Mouse (Mus musculus): ENCODE results near the gene Tarbp1. TPM values are rescaled to one million over a fixed set of nuclear protein-coding genes. Genes with fewer than 3 reads are reported as not detected.
A peak's percentile ranks its signal among the peaks of the same experiment; 100 is the strongest.
"Not testable (repeated sequence)": the region's sequence is repeated elsewhere in the genome, so short reads cannot be mapped to it uniquely, and the experiment has no call there.

Tarbp1 gene
- total RNA-seq, 2 experiments from 2014 or later: 5.6 to 5.7 TPM

DNA sequence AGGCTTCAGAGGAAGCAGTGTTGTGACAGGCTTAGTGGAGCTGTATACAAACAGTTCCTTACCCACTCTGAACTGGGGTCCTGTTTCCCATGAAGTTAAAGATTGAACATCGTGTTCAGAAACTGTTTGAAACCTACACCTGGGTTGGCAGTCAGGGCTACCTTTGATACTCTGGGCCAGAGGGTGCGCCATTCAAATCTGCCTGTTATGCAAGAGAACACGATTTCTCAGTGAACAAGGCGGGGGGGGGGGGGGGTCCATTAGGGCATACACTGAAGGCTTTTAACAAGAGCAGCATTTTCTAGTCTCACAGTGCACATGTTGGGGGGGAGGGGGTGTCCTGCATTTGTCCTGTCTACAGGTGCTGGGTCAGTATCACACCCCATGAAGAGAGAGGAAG is 50.7 kb downstream of the Tarbp1 start:
- DNase-seq: no peak
- intact Hi-C loops (cut with DNase I): no loop called here

DNA sequence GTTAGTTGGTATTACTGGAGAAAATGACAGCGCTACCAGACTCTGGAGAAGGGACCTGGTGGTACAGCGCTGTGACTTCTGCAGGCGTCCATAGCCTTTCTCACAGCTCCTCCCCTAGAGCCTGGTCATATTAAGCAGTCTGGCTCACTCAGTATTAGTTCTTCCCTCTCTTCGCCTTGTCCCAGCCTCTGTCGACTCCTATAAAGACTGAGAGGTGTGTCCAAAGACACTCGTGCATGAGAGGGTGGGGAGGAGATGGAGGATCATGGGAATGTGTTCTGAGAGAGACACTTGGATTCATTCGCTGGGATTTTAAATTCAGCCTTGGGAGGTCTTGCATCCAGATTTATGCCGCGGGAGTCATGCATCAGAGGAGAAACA is 52.0 kb downstream of the Tarbp1 start:
- no peak for DNase-seq
- intact Hi-C loops (cut with DNase I): no loop called here

DNA sequence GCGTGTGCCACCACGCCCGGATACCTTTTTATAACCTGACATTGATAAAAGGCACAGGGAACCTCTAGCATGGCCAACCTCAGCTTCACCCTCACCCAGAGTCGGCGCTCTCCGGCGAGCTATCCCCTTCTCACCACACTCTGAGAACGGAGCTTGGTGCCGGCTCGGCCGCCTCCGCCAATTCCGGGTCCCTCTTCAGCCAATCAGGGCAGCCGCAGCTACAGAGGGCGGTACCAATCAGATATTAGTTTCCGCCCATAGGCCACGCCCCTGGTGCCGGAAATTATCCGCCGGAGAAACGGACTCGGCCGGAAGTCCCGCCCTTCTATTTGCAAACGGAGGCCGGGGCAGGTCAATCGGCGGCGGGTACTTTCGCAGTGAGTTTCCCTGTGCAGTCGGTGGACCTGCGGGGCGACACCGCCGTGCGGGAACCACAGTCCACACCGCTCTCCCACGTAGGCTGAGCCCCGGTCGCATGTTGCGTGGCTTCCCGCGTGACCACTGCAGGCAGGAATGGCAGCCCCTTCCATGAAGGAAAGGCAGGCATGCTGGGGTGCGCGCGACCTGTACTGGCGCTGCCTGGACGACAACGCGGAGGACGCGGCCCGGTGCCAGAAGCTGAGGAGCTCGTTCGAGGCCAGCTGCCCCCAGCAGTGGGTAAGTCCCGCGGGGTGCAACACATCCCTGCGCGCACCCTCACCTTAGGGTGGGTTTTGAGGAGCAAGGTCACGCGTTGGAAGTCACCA is 52.5 kb downstream of the Tarbp1 start, which contains the start of gene Coa6:
Coa6 (plus strand) TSS at position 342 of the 746 bp plus-strand sequence.
- DNase-seq: peak; percentile 97 to 99
- intact Hi-C loops (cut with DNase I): no loop called here

DNA sequence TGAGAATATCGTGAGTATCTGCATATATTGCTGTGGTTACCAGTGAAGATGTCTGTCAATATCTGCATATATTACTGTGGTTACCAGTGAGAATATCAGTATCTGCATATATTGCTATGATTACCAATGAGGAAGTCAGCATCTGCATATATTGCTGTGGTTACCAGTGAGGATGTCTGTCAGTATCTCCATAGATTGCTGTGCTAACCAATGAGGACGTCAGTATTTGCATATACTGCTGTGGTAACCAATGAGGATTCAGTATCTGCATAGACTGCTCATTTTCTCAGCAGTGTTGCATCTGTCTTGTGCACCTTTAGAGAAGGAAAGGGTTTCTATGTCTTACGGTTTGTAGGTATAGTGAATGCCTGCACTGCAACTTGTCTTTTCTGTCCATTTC is 54.0 kb downstream of the Tarbp1 start:
- no peak for DNase-seq
- intact Hi-C loops (cut with DNase I): no loop called here

DNA sequence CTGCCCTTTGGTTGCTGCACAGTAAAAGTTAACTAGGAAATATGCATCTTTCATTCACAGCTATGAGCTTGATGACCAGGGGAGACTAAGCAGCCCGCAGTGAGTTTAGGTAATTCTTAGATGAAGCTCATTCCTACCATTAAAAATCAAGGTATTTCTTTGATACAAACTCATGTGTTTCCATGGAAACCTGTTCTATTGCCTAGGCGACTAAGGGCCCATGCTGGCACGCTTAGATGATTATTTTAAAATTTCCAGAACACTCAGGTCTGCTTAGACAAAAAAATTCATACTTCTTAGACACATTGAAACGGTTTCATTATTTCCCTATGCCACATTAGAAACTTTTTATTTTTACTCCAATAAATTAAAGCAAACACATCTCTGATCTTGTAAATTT is 69.8 kb downstream of the Tarbp1 start:
- intact Hi-C loops (cut with DNase I): no loop called here

DNA sequence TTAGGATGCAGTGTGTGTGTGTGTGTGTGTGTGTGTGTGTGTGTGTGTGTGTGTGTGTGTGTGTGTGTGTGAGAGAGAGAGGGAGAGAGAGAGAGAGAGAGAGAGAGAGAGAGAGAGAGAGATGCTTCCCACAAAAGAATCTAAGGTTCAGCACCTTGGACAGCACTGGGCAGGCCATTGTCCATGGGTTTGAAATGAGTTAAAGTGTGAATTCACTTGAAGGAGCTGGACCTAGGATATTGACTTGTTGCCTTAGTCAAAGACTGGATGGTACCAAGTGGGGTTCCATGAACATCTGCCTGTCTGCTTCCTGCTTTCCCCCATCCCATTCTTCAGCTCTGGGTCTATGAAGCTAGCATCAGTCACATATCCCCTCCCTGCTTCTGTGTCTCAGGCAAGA is 70.3 kb downstream of the Tarbp1 start:
- intact Hi-C loops (cut with DNase I): not testable (repeated sequence)
- peak in 1 of 2 experiments; percentile 7 for DNase-seq

More for the DNA sequence above, 69.8 kb downstream of the Tarbp1 start:
- no peak for DNase-seq

DNA sequence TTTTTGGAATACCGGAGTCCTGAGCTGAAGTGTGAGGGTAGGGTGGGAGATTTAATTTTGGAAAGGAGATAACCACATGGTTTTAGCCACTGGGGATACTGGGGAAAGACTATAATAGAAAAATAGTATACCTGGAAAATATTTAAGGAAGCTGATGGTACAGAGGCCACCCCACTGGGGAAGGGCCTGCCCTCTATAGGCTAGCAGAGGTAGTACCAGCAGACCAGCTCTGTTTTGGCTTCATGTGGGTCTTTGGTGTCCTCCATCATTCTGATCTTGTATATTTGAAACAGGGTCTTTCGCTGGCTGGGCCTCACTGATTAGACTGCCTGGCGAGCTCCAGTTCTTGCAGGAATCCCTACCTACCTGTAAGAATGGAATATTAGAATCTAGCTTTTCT is 76.5 kb downstream of the Tarbp1 start:
- intact Hi-C loops (cut with DNase I): no loop called here
- DNase-seq: peak in 1 of 2 experiments; percentile 7

DNA sequence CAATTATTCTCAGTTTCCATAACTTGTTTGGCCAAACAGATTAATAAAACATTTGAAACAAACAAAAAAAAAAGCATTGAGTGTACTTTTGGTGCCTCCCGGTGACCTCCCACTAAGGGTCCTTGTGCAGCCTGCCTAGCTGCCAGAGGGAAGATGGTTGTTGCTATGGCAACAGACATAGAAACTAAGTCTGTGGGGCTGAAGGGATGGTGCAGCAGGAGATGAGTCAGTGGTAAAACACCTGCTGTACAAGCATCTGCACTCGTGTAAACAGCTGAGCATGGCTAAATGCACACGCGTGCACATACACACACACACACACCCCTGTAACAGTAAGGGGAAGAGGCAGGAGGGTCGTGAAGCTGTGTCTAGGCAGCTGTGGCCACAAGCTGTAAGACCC is 78.9 kb downstream of the Tarbp1 start:
- intact Hi-C loops (cut with DNase I): no loop called here
- DNase-seq: no peak

DNA sequence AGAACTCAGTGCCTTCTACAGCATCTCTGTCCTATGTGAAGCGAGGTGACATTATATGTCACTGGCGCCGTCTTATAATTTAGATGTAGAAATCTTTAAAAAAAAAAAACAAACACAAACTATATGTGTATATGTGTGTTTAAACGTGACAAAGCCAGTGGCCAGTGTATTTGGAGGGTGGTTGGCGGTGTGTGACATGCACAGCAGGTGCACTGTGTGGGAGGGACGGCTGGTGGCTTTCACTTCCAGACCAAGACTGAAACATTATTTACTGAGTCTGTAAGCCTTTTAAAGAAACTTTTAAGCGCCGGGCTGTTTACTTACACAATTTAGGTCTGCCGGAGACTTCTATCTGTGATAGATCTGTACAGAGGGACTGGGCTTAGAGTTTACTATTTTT is 79.5 kb downstream of the Tarbp1 start:
- DNase-seq: no peak
- intact Hi-C loops (cut with DNase I): no loop called here

DNA sequence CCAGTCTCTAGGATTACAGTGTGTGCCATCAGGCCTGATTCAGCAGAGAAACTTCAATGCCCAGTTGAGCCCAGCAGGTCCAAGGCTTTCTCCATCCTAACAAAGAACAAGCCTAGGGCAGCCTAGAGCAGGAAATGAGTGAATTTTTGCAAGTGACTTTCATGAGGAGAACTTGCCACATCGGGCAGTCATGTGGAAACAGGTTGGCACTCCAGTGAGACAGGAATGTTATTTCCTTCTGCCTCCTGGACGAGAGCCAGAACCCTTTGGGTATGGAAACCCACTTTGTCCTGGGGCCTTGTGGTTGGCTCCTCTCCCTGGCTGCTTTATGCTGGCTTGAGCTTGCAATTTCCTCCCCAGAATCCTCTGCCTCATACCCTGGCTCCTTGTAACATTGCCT is 83.3 kb downstream of the Tarbp1 start:
- intact Hi-C loops (cut with DNase I): no loop called here
- DNase-seq: no peak

DNA sequence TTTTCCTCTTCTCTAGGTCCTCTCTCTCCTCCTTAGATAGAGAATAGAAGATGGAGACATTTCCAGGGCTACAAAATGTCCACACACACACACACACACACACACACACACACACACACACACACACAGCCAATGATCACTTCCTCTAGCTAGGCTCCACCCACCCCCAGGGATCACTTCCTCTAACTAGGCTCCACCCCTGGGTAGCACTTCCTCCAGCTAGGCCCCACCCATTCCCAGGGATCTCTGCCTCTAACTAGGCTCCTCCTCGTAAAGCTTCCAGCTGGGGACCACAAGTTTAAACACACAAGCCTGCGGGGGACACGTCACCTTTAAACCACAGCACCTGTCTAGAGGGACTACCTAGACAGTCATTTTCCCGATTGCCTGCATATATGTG is 87.3 kb downstream of the Tarbp1 start:
- no peak for DNase-seq

DNA sequence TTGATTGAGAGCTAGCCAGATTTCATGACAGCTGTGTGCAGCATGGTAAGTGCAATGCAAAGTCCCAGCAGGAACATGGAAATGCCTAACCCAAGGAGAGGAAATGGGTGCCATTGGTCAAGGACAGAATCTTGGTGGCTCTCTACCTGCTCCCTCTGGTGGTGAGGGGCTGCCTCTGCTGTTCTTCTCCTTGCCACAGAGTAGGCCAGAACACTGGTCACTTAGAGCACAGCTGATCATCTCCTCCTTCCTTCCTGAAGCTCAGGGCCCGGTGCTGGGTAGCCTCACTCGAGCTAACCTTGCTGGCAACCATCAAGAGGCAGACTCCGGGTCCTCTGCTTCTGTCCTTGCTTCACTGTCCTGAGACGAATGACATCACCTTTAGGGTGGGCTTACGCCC is 92.1 kb downstream of the Tarbp1 start:
- intact Hi-C loops (cut with DNase I): loop anchor here (5.0 kb wide), 1 partner anchor 125 kb away; no protein-coding TSS in a partner anchor
- peak in 1 of 2 experiments; percentile 1 for DNase-seq

More for the DNA sequence above, 87.3 kb downstream of the Tarbp1 start:
- intact Hi-C loops (cut with DNase I): no loop called here

DNA sequence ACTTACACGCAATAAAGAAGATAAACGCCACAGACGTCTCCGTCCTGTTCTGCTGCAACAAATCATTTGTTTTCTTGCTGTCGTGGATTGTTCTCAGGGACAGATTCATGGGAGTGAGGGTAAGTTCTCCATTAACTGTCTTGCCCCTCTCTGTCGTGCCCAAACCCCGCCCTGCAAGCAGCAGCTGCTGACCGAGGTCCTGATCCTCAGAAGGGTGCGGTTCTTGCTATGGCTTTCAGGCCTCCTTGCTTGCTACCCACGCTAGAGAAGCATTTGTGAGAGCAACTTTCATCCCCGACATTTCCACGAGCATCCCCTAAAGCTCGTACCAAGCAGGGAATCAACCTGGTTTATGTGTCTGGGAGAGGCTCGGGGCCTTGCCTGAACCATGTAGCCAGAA is 92.6 kb downstream of the Tarbp1 start:
- peak in 1 of 2 experiments; percentile 8 for DNase-seq
- intact Hi-C loops (cut with DNase I): loop anchor here (5.0 kb wide), 1 partner anchor 125 kb away; no protein-coding TSS in a partner anchor

DNA sequence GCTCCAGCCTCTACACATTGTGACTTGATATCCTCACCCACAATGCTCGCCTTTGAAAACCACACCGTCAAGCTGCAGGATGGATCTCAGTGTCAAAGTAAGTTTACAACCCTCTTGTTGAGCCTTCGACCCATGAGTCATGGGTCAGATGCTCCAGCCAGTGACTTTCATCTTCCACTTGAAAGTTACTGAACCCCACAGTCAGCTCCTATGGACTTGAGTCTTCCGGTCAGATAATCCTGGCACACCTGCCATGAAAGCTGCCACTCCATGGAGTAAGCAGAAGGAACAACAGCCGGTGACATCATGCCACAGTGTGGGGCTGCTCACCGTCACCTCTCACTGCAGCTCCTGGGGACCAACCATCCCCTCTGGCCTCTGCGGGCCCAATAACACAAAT is 93.6 kb downstream of the Tarbp1 start:
- no peak for DNase-seq
- intact Hi-C loops (cut with DNase I): loop anchor here (5.0 kb wide), 1 partner anchor 124 kb away; no protein-coding TSS in a partner anchor

DNA sequence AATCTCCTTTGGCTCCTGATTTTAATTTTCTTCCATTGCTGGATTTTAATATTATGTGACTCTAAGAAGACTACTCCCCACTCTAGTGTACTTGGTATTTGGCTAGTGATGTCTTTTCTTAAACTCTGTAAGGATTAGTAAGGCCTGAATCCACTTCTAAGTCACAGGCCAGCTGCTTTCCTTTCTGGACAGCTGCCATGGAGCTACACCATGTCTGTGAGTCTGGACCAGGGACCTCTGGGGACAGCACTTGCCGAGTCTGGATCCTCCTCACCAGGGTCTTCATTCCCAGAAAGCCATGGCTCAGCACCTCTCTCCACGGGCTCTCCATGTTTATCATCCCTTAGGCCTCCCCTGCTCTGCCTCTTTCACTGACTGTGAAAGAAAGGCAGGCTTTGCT is 94.7 kb downstream of the Tarbp1 start:
- intact Hi-C loops (cut with DNase I): loop anchor here (5.0 kb wide), 1 partner anchor 123 kb away; no protein-coding TSS in a partner anchor
- peak in 1 of 2 experiments; percentile 1 for DNase-seq

DNA sequence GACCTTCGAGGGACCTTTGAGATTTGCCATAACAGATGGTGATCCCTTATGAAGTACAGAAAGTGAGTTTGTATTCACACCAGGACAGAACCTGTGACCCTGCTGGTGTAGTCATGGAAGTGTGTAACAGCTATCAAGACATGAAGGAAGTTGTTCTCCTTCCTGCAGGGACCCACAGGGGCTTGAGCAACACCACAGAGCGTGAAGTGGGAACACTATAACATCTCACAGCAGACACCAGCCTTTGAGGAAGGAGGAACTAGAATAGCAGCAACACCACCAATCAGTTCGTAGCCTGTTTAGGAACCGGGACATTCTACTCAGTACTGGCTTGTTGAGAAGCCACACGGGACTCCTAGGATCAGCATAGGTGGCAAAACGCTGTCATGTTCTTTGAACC is 95.3 kb downstream of the Tarbp1 start:
- DNase-seq: no peak
- intact Hi-C loops (cut with DNase I): no loop called here

Other genes with a start within 250 kb of the Tarbp1 start
- not detected for gene Slc35f3, start 176.5 kb downstream of the Tarbp1 start, total RNA-seq (2021)
- gene Coa6, start 52.5 kb downstream of the Tarbp1 start, total RNA-seq (2021): 10 to 100 TPM; 23.4 to 27.0 TPM
- 100 to 1,000 TPM; 124 to 140 TPM for gene Irf2bp2, start 118.9 kb upstream of the Tarbp1 start, total RNA-seq (2021)

All from heart, postnatal 14 days (tissue).